Mouse (Mus musculus) lung, embryonic 16.5 days (tissue): ENCODE data around the gene Garnl3. TPM values are rescaled to one million over a fixed set of nuclear protein-coding genes. Genes with fewer than 3 reads are reported as not detected.

Source experiments
- ATAC-seq: fragments of 200-750 bp; cut with Nextera tagmentation; 2 replicates; pipeline ENCODE4 v1.8.0; 2017; ENCODE audit warnings: low read depth, mild to moderate bottlenecking, moderate library complexity
- H3K27ac ChIP-seq: fragments of 300-500 bp; sonication (generic); 2 replicates; pipeline ENCODE4 v1.5.1; 2014; ENCODE audit warnings: mild to moderate bottlenecking, control low read depth, low read length
- H3K27me3 ChIP-seq: fragments of 300-500 bp; sonication (generic); 2 replicates; pipeline ENCODE4 v1.6.1; 2014; ENCODE audit warnings: low read depth, low read length, mixed read lengths; ENCODE audit not compliant: control insufficient read depth, insufficient read depth
- H3K36me3 ChIP-seq: fragments of 300-500 bp; sonication (generic); 2 replicates; pipeline ENCODE4 v1.6.1; 2014; ENCODE audit warnings: low read length; ENCODE audit not compliant: control insufficient read depth, insufficient read depth
- H3K4me1 ChIP-seq: fragments of 300-500 bp; sonication (generic); replicated peaks from 2 replicates; pipeline ENCODE4 v1.6.1; 2014; ENCODE audit warnings: low read length, mixed read lengths; ENCODE audit not compliant: control insufficient read depth, insufficient read depth
- H3K4me2 ChIP-seq: fragments of 300-500 bp; sonication (generic); 2 replicates; pipeline ENCODE4 v1.6.1; 2014; ENCODE audit warnings: low read depth, low read length, control low read depth
- H3K4me3 ChIP-seq: fragments of 300-500 bp; sonication (generic); 2 replicates; pipeline ENCODE4 v1.5.1; 2014; ENCODE audit warnings: mild to moderate bottlenecking, low read length, control low read depth
- H3K9ac ChIP-seq: fragments of 300-500 bp; sonication (generic); 2 replicates; pipeline ENCODE4 v1.6.1; 2014; ENCODE audit warnings: low read length, control low read depth
- H3K9me3 ChIP-seq: fragments of 300-500 bp; sonication (generic); 2 replicates; pipeline ENCODE4 v1.6.1; 2016; ENCODE audit warnings: low read length; ENCODE audit not compliant: control insufficient read depth
- WGBS: fragments of 180-500 bp; shearing (Covaris S2); extraction: QIAGEN DNeasy Blood & Tissue Kit; methylation state at CpG from one replicate; pipeline ENCODE4 v1.1.7; 2014; 5-methylcytosine and 5-hydroxymethylcytosine counted together
- polyA plus RNA-seq: library from polyadenylated mRNA; unstranded; fragments of >200 nt; fragmentation: Nextera tagmentation; extraction: Ambion mirVana; gene quantifications from 2 replicates; pipeline ENCODE4 v1.2.1, GENCODE M21; 2015

Gene Garnl3
- polyA plus RNA-seq, 1 experiment from 2014 or later, result 9.3 TPM

GRCm38 (mm10) chr2:33084221-33084620 lies 47.2 kb downstream of the Garnl3 start:
- no peaks in the 10 kb centered on the region for H3K9me3 ChIP-seq
- 72% methylated on average over 3 of the region's 3 CpGs for WGBS
- no peak overlapping the region for H3K4me2 ChIP-seq
- no peak for ATAC-seq
- H3K27me3 ChIP-seq, result no peaks in the 10 kb centered on the region
- no peak overlapping the region for H3K9ac ChIP-seq
- H3K4me3 ChIP-seq, result no peak overlapping the region
- H3K36me3 ChIP-seq, result no peaks in the 10 kb centered on the region
- H3K27ac ChIP-seq, result no peak overlapping the region
- 0 out of 2 replicates have a peak, but pooled peaks cover 4% of the 10 kb centered on the region for H3K4me1 ChIP-seq

- H3K4me2 ChIP-seq, result no peak overlapping the region
- no peak for ATAC-seq
- no peak overlapping the region for H3K27ac ChIP-seq
- no peak overlapping the region for H3K9ac ChIP-seq
- no peaks in the 10 kb centered on the region for H3K9me3 ChIP-seq
- H3K27me3 ChIP-seq, result no peaks in the 10 kb centered on the region
- 0 out of 2 replicates have a peak, but pooled peaks cover 4% of the 10 kb centered on the region for H3K4me1 ChIP-seq
- H3K36me3 ChIP-seq, result no peaks in the 10 kb centered on the region
- no peak overlapping the region for H3K4me3 ChIP-seq
- WGBS, result 31% methylated on average over 4 of the region's 4 CpGs
These were observed 51.3 kb downstream of the Garnl3 start for GRCm38 (mm10) chr2:33080166-33080565.

GRCm38 (mm10) chr2:33077252-33077651 lies 54.2 kb downstream of the Garnl3 start:
- Histone ChIP-seq H3K4me3 (no peak overlapping the region), H3K9me3 (no peaks in the 10 kb centered on the region), H3K27ac (no peak overlapping the region), H3K36me3 (no peaks in the 10 kb centered on the region), H3K4me1 (0 out of 2 replicates have a peak, but pooled peaks cover 4% of the 10 kb centered on the region), H3K4me2 (no peak overlapping the region), H3K27me3 (no peaks in the 10 kb centered on the region), H3K9ac (no peak overlapping the region)
- no peak for ATAC-seq
- 30% methylated on average over 3 of the region's 3 CpGs for WGBS

- Histone ChIP-seq H3K36me3 (no peaks in the 10 kb centered on the region), H3K27ac (no peak overlapping the region), H3K9me3 (no peaks in the 10 kb centered on the region), H3K9ac (no peak overlapping the region), H3K4me1 (0 out of 2 replicates have a peak, but pooled peaks cover 2% of the 10 kb centered on the region), H3K4me3 (no peak overlapping the region), H3K27me3 (no peaks in the 10 kb centered on the region), H3K4me2 (no peak overlapping the region)
- no peak for ATAC-seq
- 76% methylated on average over 2 of the region's 2 CpGs for WGBS
These were observed 56.5 kb downstream of the Garnl3 start for GRCm38 (mm10) chr2:33074931-33075330.

- Histone ChIP-seq H3K27me3 (no peaks in the 10 kb centered on the region), H3K27ac (no peak overlapping the region), H3K36me3 (no peaks in the 10 kb centered on the region), H3K9me3 (no peaks in the 10 kb centered on the region), H3K4me3 (no peak overlapping the region), H3K9ac (no peak overlapping the region), H3K4me1 (no peaks in the 10 kb centered on the region), H3K4me2 (no peak overlapping the region)
- 59% methylated on average over 3 of the region's 3 CpGs for WGBS
- no peak for ATAC-seq
These were observed 57.3 kb downstream of the Garnl3 start for GRCm38 (mm10) chr2:33074188-33074587.

- Histone ChIP-seq H3K4me2 (no peak overlapping the region), H3K9me3 (no peaks in the 10 kb centered on the region), H3K27ac (no peak overlapping the region), H3K9ac (no peak overlapping the region), H3K4me1 (no peaks in the 10 kb centered on the region), H3K27me3 (no peaks in the 10 kb centered on the region), H3K36me3 (no peaks in the 10 kb centered on the region), H3K4me3 (no peak overlapping the region)
- ATAC-seq, result no peak
- 55% methylated on average over 2 of the region's 2 CpGs for WGBS
These were observed 59.1 kb downstream of the Garnl3 start for GRCm38 (mm10) chr2:33072333-33072732.

GRCm38 (mm10) chr2:33065610-33066009 lies 65.8 kb downstream of the Garnl3 start:
- no peak overlapping the region for H3K4me3 ChIP-seq
- no peak overlapping the region for H3K4me2 ChIP-seq
- H3K27me3 ChIP-seq, result no peaks in the 10 kb centered on the region
- no peaks in the 10 kb centered on the region for H3K36me3 ChIP-seq
- peaks cover 6% of the 10 kb centered on the region; the same call in 1 of the 2 replicates for H3K4me1 ChIP-seq
- 38% methylated on average over 1 of the region's 1 CpGs for WGBS
- H3K27ac ChIP-seq, result no peak overlapping the region
- H3K9ac ChIP-seq, result no peak overlapping the region
- ATAC-seq, result 0 out of 2 replicates have a peak, but pooled peaks have one; percentile 17
- no peaks in the 10 kb centered on the region for H3K9me3 ChIP-seq

- 63% methylated on average over 8 of the region's 8 CpGs for WGBS
- H3K9me3 ChIP-seq, result no peaks in the 10 kb centered on the region
- no peaks in the 10 kb centered on the region for H3K36me3 ChIP-seq
- H3K27me3 ChIP-seq, result no peaks in the 10 kb centered on the region
- no peak overlapping the region for H3K9ac ChIP-seq
- H3K27ac ChIP-seq, result no peak overlapping the region
- H3K4me2 ChIP-seq, result no peak overlapping the region
- H3K4me3 ChIP-seq, result no peak overlapping the region
- peaks cover 6% of the 10 kb centered on the region; the same call in 1 of the 2 replicates for H3K4me1 ChIP-seq
- no peak for ATAC-seq
These were observed 68.7 kb downstream of the Garnl3 start for GRCm38 (mm10) chr2:33062744-33063143.

- Histone ChIP-seq H3K4me3 (no peak overlapping the region), H3K9me3 (no peaks in the 10 kb centered on the region), H3K27ac (no peak overlapping the region), H3K4me2 (no peak overlapping the region), H3K27me3 (no peaks in the 10 kb centered on the region), H3K9ac (no peak overlapping the region), H3K36me3 (no peaks in the 10 kb centered on the region), H3K4me1 (peaks cover 3% of the 10 kb centered on the region; the same call in 1 of the 2 replicates)
- WGBS, result 87% methylated on average over 5 of the region's 5 CpGs
- no peak for ATAC-seq
These were observed 72.5 kb downstream of the Garnl3 start for GRCm38 (mm10) chr2:33058926-33059325.

GRCm38 (mm10) chr2:33057514-33057913 lies 73.9 kb downstream of the Garnl3 start:
- ATAC-seq, result no peak
- no peak overlapping the region for H3K9ac ChIP-seq
- H3K4me1 ChIP-seq, result peaks cover 3% of the 10 kb centered on the region; the same call in 1 of the 2 replicates
- no peaks in the 10 kb centered on the region for H3K27me3 ChIP-seq
- no peak overlapping the region for H3K4me3 ChIP-seq
- H3K4me2 ChIP-seq, result no peak overlapping the region
- WGBS, result 77% methylated on average over 7 of the region's 7 CpGs
- H3K9me3 ChIP-seq, result no peaks in the 10 kb centered on the region
- no peak overlapping the region for H3K27ac ChIP-seq
- H3K36me3 ChIP-seq, result no peaks in the 10 kb centered on the region
